Mouse (Mus musculus) MEL (cell line): ENCODE data around the gene Slc22a23.

ENCODE experiments used
- ETS1 ChIP-seq: IDR thresholded peaks from 2 replicates; pipeline ENCODE4 v1.6.1; 2012; ENCODE audit warnings: low read depth, mild to moderate bottlenecking, inconsistent platforms, low read length, improper control_type of control experiment, moderate library complexity
- HCFC1 ChIP-seq: IDR thresholded peaks from 2 replicates; pipeline ENCODE4 v1.6.1; 2012; ENCODE audit warnings: low read depth, mild to moderate bottlenecking, inconsistent platforms, low read length, improper control_type of control experiment, moderate library complexity
- MAFK ChIP-seq: IDR thresholded peaks from 2 replicates; pipeline ENCODE4 v1.6.1; 2011; ENCODE audit warnings: low read depth, mild to moderate bottlenecking, low read length, improper control_type of control experiment, borderline replicate concordance
- POLR2A ChIP-seq, 2 experiments: IDR thresholded peaks; 2 replicates each; pipeline ENCODE4 v1.6.1; 2011 to 2012; ENCODE audit warnings: low read length in 2 of 2, mild to moderate bottlenecking in 2 of 2, control low read depth in 1 of 2, improper control_type of control experiment in 1 of 2, low read depth in 1 of 2, moderate library complexity in 1 of 2; ENCODE audit not compliant: control insufficient read depth in 1 of 2, insufficient read depth in 1 of 2, poor library complexity in 1 of 2
- RCOR1 ChIP-seq: IDR thresholded peaks from 2 replicates; pipeline ENCODE4 v1.6.1; 2012; ENCODE audit warnings: low read depth, mild to moderate bottlenecking, inconsistent platforms, low read length, improper control_type of control experiment
- TCF12 ChIP-seq: IDR thresholded peaks from 2 replicates; pipeline ENCODE4 v1.6.1; 2014; ENCODE audit warnings: low read depth, mild to moderate bottlenecking, inconsistent platforms, low read length, improper control_type of control experiment, moderate library complexity
- ZMIZ1 ChIP-seq: IDR thresholded peaks from 2 replicates; pipeline ENCODE4 v1.6.1; 2012; ENCODE audit warnings: low read depth, mild to moderate bottlenecking, inconsistent platforms, low read length, improper control_type of control experiment, moderate library complexity

- no peak for TF ChIP-seq ZMIZ1
- TF ChIP-seq POLR2A (IDR thresholded peaks at IDR 0.05; ENCODE audit: control insufficient read depth in 1 of 2, insufficient read depth in 1 of 2, low read depth in 1 of 2, low read length in 2 of 2, poor library complexity in 1 of 2) = no peak
- no peak for TF ChIP-seq HCFC1
- TF ChIP-seq TCF12 = no peak
- no peak for TF ChIP-seq RCOR1
- no peak for TF ChIP-seq ETS1
- TF ChIP-seq MAFK = no peak
These were observed 27.2 kb upstream of the Slc22a23 start for GRCm38 (mm10) chr13:34371951-34372869.
